Mouse (Mus musculus): ENCODE results near the gene Slc35f1. TPM values are rescaled to one million over a fixed set of nuclear protein-coding genes. Genes with fewer than 3 reads are reported as not detected.
A peak's percentile ranks its signal among the peaks of the same experiment; 100 is the strongest.

Slc35f1 gene
- polyA plus RNA-seq, 1 experiment from 2014 or later = 2.1 TPM

GRCm38 (mm10) chr10:52996886-52997285, 306.6 kb downstream of the Slc35f1 start:
- Histone ChIP-seq H3K36me3 (ENCODE audit: insufficient read depth, low read length) (no peaks in the 10 kb centered on the region), H3K9me3 (replicated peaks; ENCODE audit: low read length) (no peaks in the 10 kb centered on the region), H3K9ac (ENCODE audit: low read depth, low read length) (no peak overlapping the region), H3K4me3 (replicated peaks; ENCODE audit: low read depth, low read length) (no peak overlapping the region), H3K4me1 (replicated peaks; ENCODE audit: insufficient read depth, low read length) (no peaks in the 10 kb centered on the region), H3K4me2 (ENCODE audit: low read length) (no peak overlapping the region), H3K27me3 (ENCODE audit: insufficient read depth, low read length) (no peaks in the 10 kb centered on the region), H3K27ac (no peak overlapping the region)
- ATAC-seq (replicated peaks; ENCODE audit: low FRiP score, low read depth) = no peak
- no peak for DNase-seq (ENCODE audit: low spot score)
- 68% methylated on average over 2 of the region's 2 CpGs for WGBS
- no peak for TF ChIP-seq CTCF (IDR thresholded peaks at IDR 0.05; ENCODE audit: low read depth)

DNA sequence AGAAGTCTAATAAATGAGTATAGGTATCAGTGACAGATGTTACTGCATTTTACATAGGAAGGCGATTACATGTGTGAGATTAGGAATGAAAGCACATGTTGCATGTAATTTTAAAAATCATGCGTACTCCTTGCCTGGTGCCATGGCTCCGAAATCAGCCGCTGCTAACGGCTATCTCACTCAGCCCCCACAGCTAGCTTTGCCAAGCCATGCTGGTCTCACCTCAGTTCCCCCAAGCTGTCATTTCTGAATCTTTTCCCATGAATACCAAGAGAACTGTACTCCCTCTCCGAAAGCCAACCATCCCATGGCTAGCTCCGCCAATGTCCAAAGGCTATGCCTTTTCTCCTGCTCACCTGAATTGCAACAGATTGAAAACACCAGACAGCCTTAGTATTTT, 310.8 kb downstream of the Slc35f1 start:
- 95% methylated on average over 7 of the region's 7 CpGs for WGBS

DNA sequence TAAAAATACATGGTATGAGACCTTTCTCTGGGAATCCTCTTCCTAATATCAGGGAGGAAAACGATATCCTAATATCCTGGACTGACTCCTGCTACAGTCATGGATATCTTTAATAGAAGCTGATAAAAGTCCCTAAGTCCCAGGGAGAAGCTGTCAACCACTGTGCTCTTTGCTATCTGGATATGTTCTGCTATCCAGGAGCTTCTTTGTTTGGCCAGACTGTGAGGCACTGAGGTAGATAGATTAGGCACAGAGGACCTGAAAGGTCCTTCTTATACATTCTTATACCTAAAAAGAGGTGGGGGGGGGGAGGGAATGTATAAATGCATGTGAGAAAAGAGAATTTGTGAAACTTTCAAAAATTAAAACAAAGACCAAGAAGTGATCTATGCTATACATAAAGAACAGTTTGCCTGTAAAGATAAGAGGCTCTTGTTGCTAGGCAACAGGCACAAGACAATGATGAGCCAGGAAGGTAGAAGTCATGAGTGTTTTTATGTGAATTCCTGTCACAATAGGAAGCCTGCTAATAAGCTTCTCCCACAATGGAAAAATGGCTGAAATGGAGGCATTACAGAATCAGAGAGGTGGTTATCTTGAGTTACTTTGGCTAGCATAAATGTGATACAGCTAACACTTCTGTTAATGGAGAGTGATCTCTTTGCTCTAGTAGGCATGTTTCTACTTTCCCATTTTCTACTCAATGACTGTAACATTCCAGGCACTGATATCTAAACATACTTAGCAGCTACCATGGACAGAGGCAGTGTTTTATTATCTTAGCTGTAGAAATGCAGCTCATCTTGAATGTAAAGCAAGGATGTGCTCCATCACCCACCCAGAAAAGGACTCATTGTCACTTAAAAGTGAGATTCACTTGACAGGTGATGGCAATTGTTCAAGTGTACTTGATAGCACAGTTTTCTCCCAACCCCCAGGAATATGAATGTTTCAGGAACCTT, 316.2 kb downstream of the Slc35f1 start:
- Histone ChIP-seq H3K27me3 (ENCODE audit: insufficient read depth, low read length) (no peaks in the 10 kb centered on the region), H3K27ac (no peak overlapping the region), H3K4me2 (ENCODE audit: low read length) (no peak overlapping the region), H3K4me3 (replicated peaks; ENCODE audit: low read depth, low read length) (no peak overlapping the region), H3K4me1 (replicated peaks; ENCODE audit: insufficient read depth, low read length) (no peaks in the 10 kb centered on the region), H3K9ac (ENCODE audit: low read depth, low read length) (no peak overlapping the region), H3K36me3 (ENCODE audit: insufficient read depth, low read length) (no peaks in the 10 kb centered on the region), H3K9me3 (replicated peaks; ENCODE audit: low read length) (no peaks in the 10 kb centered on the region)
- 89% methylated on average over 1 of the region's 1 CpGs for WGBS
- no peak for ATAC-seq (replicated peaks; ENCODE audit: low FRiP score, low read depth)
- DNase-seq (ENCODE audit: low spot score) = peak; percentile 28
- TF ChIP-seq CTCF (IDR thresholded peaks at IDR 0.05; ENCODE audit: low read depth) = no peak

More for the DNA sequence above, 310.8 kb downstream of the Slc35f1 start:
- no peak overlapping the region for H3K9ac ChIP-seq (ENCODE audit: low read depth, low read length)
- H3K4me3 ChIP-seq (replicated peaks; ENCODE audit: low read depth, low read length) = no peak overlapping the region
- H3K27ac ChIP-seq = no peak overlapping the region
- ATAC-seq (replicated peaks; ENCODE audit: low FRiP score, low read depth) (no peak), DNase-seq (ENCODE audit: low spot score) (no peak)
- no peaks in the 10 kb centered on the region for H3K4me1 ChIP-seq (replicated peaks; ENCODE audit: insufficient read depth, low read length)
- no peak overlapping the region for H3K4me2 ChIP-seq (ENCODE audit: low read length)
- H3K36me3 ChIP-seq (ENCODE audit: insufficient read depth, low read length) = no peaks in the 10 kb centered on the region
- no peaks in the 10 kb centered on the region for H3K27me3 ChIP-seq (ENCODE audit: insufficient read depth, low read length)
- TF ChIP-seq CTCF (IDR thresholded peaks at IDR 0.05; ENCODE audit: low read depth) = no peak
- no peaks in the 10 kb centered on the region for H3K9me3 ChIP-seq (replicated peaks; ENCODE audit: low read length)

- no peak overlapping the region for H3K4me3 ChIP-seq (replicated peaks; ENCODE audit: low read depth, low read length)
- H3K4me1 ChIP-seq (replicated peaks; ENCODE audit: insufficient read depth, low read length) = no peaks in the 10 kb centered on the region
- ATAC-seq (replicated peaks; ENCODE audit: low FRiP score, low read depth) (no peak), DNase-seq (ENCODE audit: low spot score) (no peak)
- H3K9me3 ChIP-seq (replicated peaks; ENCODE audit: low read length) = no peaks in the 10 kb centered on the region
- no peaks in the 10 kb centered on the region for H3K27me3 ChIP-seq (ENCODE audit: insufficient read depth, low read length)
- no peak overlapping the region for H3K27ac ChIP-seq
- no peaks in the 10 kb centered on the region for H3K36me3 ChIP-seq (ENCODE audit: insufficient read depth, low read length)
- H3K9ac ChIP-seq (ENCODE audit: low read depth, low read length) = no peak overlapping the region
- no peak overlapping the region for H3K4me2 ChIP-seq (ENCODE audit: low read length)
- WGBS = 55% methylated on average over 5 of the region's 5 CpGs
- TF ChIP-seq CTCF (IDR thresholded peaks at IDR 0.05; ENCODE audit: low read depth) = no peak
These were observed 323.5 kb downstream of the Slc35f1 start for GRCm38 (mm10) chr10:53013878-53014277.

- ATAC-seq (replicated peaks; ENCODE audit: low FRiP score, low read depth) = no peak
- Histone ChIP-seq H3K9ac (ENCODE audit: low read depth, low read length) (no peak overlapping the region), H3K27ac (no peak overlapping the region), H3K27me3 (ENCODE audit: insufficient read depth, low read length) (no peaks in the 10 kb centered on the region), H3K9me3 (replicated peaks; ENCODE audit: low read length) (no peaks in the 10 kb centered on the region), H3K4me1 (replicated peaks; ENCODE audit: insufficient read depth, low read length) (no peaks in the 10 kb centered on the region), H3K36me3 (ENCODE audit: insufficient read depth, low read length) (no peaks in the 10 kb centered on the region), H3K4me2 (ENCODE audit: low read length) (no peak overlapping the region), H3K4me3 (replicated peaks; ENCODE audit: low read depth, low read length) (no peak overlapping the region)
- TF ChIP-seq CTCF (IDR thresholded peaks at IDR 0.05; ENCODE audit: low read depth) = no peak
- 59% methylated on average over 4 of the region's 4 CpGs for WGBS
- no peak for DNase-seq (ENCODE audit: low spot score)
These were observed 338.1 kb downstream of the Slc35f1 start for GRCm38 (mm10) chr10:53028454-53028853.

DNA sequence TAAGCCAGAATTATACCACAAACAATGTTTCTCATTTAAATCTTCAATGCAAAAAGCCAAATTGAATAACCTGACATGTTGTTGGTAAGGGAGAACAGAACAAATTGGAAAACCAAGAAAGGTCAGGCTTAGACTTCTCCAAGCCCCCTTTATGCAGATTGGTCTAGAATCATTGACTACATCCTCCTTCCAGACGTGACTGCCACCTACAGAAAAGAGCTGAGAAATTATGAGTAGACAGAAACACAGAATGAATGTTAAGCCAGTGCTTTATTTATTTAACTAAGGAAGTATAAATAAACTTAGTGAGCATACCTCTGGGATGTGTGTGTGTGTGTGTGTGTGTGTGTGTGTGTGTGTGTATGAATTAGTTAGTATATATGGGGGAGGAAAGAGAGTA, 344.9 kb downstream of the Slc35f1 start:
- 22% methylated on average over 1 of the region's 1 CpGs for WGBS
- no peaks in the 10 kb centered on the region for H3K9me3 ChIP-seq (replicated peaks; ENCODE audit: low read length)
- DNase-seq (ENCODE audit: low spot score) (no peak), ATAC-seq (replicated peaks; ENCODE audit: low FRiP score, low read depth) (no peak)
- H3K4me1 ChIP-seq (replicated peaks; ENCODE audit: insufficient read depth, low read length) = no peaks in the 10 kb centered on the region
- no peaks in the 10 kb centered on the region for H3K27me3 ChIP-seq (ENCODE audit: insufficient read depth, low read length)
- no peak for TF ChIP-seq CTCF (IDR thresholded peaks at IDR 0.05; ENCODE audit: low read depth)
- H3K4me3 ChIP-seq (replicated peaks; ENCODE audit: low read depth, low read length) = no peak overlapping the region
- H3K9ac ChIP-seq (ENCODE audit: low read depth, low read length) = no peak overlapping the region
- H3K36me3 ChIP-seq (ENCODE audit: insufficient read depth, low read length) = no peaks in the 10 kb centered on the region
- H3K4me2 ChIP-seq (ENCODE audit: low read length) = no peak overlapping the region
- H3K27ac ChIP-seq = no peak overlapping the region
